In the genomic region with DNA sequence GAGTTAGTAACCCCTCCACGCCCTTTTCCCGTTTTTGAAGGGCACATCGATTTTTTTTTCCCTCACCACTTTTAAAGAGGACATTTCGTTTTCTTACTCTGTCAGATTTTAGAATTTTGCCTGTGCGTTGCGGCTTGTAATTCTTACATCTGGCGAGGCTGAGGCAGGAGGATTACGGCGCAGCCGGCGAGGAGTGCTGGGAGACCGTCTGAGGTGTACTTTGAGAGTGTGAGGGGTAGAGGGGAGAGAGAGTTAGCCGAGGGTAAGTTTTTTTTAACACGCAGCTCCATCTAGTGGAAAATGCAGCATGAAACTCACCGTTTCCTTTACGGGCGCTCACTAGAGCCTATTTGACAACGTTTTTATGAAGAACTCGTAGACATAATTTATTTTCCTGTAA, we compare ENCODE assay signal across 8 mouse cellular contexts. TPM values are rescaled to one million over a fixed set of nuclear protein-coding genes. Genes with fewer than 3 reads are reported as not detected.
DNase-seq lines count a peak whose midpoint lies in the region; ATAC-seq and TF ChIP-seq lines count a peak whose summit lies in the region.

No protein-coding gene starts in this region.

- peak overlapping the region; percentile 78 to 96 for H3K4me3 ChIP-seq in ES-E14 (ENCODE audit: insufficient read depth in 1 of 2, low read depth in 1 of 2, low read length in 2 of 2, poor library complexity in 1 of 2, severe bottlenecking in 1 of 2)
- H3K4me3 ChIP-seq in forebrain, embryonic 13.5 days, result peak overlapping the region; percentile 57
- peak overlapping the region; percentile 50 for H3K4me3 ChIP-seq in neural tube, embryonic 14.5 days (ENCODE audit: low read depth, low read length)

- 7% methylated on average over 19 of the region's 19 CpGs for WGBS in forebrain, embryonic 13.5 days
- WGBS in neural tube, embryonic 14.5 days, result 4% methylated on average over 19 of the region's 19 CpGs

- peak; percentile 72; the same call in 1 of the 2 replicates for ATAC-seq in cerebellum, adult (ENCODE audit: insufficient number of reproducible peaks, low FRiP score, low TSS enrichment)
- peak; percentile 75 for ATAC-seq in forebrain, embryonic 13.5 days
- ATAC-seq in neural tube, embryonic 14.5 days (ENCODE audit: low read depth), result peak; percentile 65; the same call in 1 of the 2 replicates

- peak overlapping the region; percentile 69 for H3K4me2 ChIP-seq in forebrain, embryonic 13.5 days
- peak overlapping the region; percentile 63 for H3K4me2 ChIP-seq in neural tube, embryonic 14.5 days (ENCODE audit: low read depth, low read length)

- H3K27ac ChIP-seq in ES-E14 (ENCODE audit: insufficient read depth, low read depth, low read length, poor library complexity, severe bottlenecking), result no peak overlapping the region; the same call in 1 of the 2 replicates
- H3K27ac ChIP-seq in forebrain, embryonic 13.5 days, result peak overlapping the region; percentile 97
- peak overlapping the region; percentile 90 for H3K27ac ChIP-seq in neural tube, embryonic 14.5 days (ENCODE audit: low read depth, low read length)

- no peaks in the 10 kb centered on the region for H3K36me3 ChIP-seq in ES-E14 (ENCODE audit: control insufficient read depth, insufficient read depth, low read length, poor library complexity, severe bottlenecking)
- peaks cover 22% of the 10 kb centered on the region for H3K36me3 ChIP-seq in forebrain, embryonic 13.5 days (ENCODE audit: poor library complexity, severe bottlenecking)
- peaks cover 17% of the 10 kb centered on the region; the same call in 1 of the 2 replicates for H3K36me3 ChIP-seq in neural tube, embryonic 14.5 days (ENCODE audit: control insufficient read depth, insufficient read depth, low read length)

- H3K9ac ChIP-seq in ES-E14 (ENCODE audit: insufficient read depth, low read depth, low read length, poor library complexity, severe bottlenecking), result peak overlapping the region; percentile 86
- H3K9ac ChIP-seq in forebrain, embryonic 13.5 days, result peak overlapping the region; percentile 76
- peak overlapping the region; percentile 68 for H3K9ac ChIP-seq in neural tube, embryonic 14.5 days (replicated peaks; ENCODE audit: low read depth, low read length)

- in situ Hi-C loops in ES-E14 (cut with MboI; ENCODE audit: low sequenced_read_pairs in 2 of 2, unreplicated experiment in 2 of 2), result no loop called here

- DNase-seq in ES-E14 (ENCODE audit: low read depth, low spot score), result no peak
- peak; percentile 66 to 68 for DNase-seq in heart, postnatal 14 days
- DNase-seq in kidney, postnatal 4 days, result peak; percentile 71 to 81
- DNase-seq in lung, adult 18-20 months, result peak; percentile 68 to 73
- DNase-seq in telencephalon, adult 2 months (ENCODE audit: low read depth, low spot score), result peak; percentile 78

- peaks cover 0 to 2% of the 10 kb centered on the region in 2 experiments; a peak in 1 of 4 replicates for H3K4me1 ChIP-seq in ES-E14 (ENCODE audit: control insufficient read depth in 2 of 2, insufficient read depth in 2 of 2, low read length in 2 of 2, poor library complexity in 1 of 2)
- H3K4me1 ChIP-seq in forebrain, embryonic 13.5 days, result no peaks in the 10 kb centered on the region
- H3K4me1 ChIP-seq in neural tube, embryonic 14.5 days (ENCODE audit: control insufficient read depth, insufficient read depth, low read length), result peaks cover 4% of the 10 kb centered on the region; the same call in 1 of the 2 replicates

- no peaks in the 10 kb centered on the region for H3K27me3 ChIP-seq in forebrain, embryonic 13.5 days
- no peaks in the 10 kb centered on the region for H3K27me3 ChIP-seq in neural tube, embryonic 14.5 days (ENCODE audit: control insufficient read depth, insufficient read depth, low read length)

- intact Hi-C loops in heart, postnatal 14 days (cut with DNase I), result loop anchor here (2.0 to 5.0 kb wide), 4 partner anchors 35 to 127 kb away; partner anchors contain the start of gene B230219D22Rik

- H3K9me3 ChIP-seq in ES-E14 (ENCODE audit: control insufficient read depth, insufficient read depth, low read depth, low read length), result no peaks in the 10 kb centered on the region
- H3K9me3 ChIP-seq in forebrain, embryonic 13.5 days (replicated peaks), result no peaks in the 10 kb centered on the region
- no peaks in the 10 kb centered on the region for H3K9me3 ChIP-seq in neural tube, embryonic 14.5 days (ENCODE audit: control insufficient read depth, low read length)

TF ChIP-seq in ES-E14, 5 proteins besides CTCF, POLR2A, EP300 and RAD21:
- TF ChIP-seq ZNF384 (IDR thresholded peaks at IDR 0.05; ENCODE audit: low read depth, low read length) (peak; percentile 91), ZC3H11A (IDR thresholded peaks at IDR 0.05; ENCODE audit: borderline replicate concordance, low read depth, low read length) (0 out of 2 replicates have a peak, but pooled peaks have one; percentile 24), HCFC1 (IDR thresholded peaks at IDR 0.05; ENCODE audit: borderline replicate concordance, insufficient read depth, low read length) (0 out of 2 replicates have a peak, but pooled peaks have one; percentile 63), MAFK (IDR thresholded peaks at IDR 0.05; ENCODE audit: insufficient read depth, low read depth, low read length) (no peak), CHD2 (IDR thresholded peaks at IDR 0.05; ENCODE audit: low read depth, low read length) (no peak)

RNA-seq across cellular contexts. Expression of gene Pcbd2, which starts 0.7 kb away (rescaled TPM):
- 9.2 and 10.8 TPM in 2 replicates for total RNA-seq in ES-E14 (2012; rRNA removed)
- 24.5 and 25.9 TPM in 2 replicates for polyA plus RNA-seq in forebrain, embryonic 13.5 days (2015; fragmentation: Nextera tagmentation; extraction: Ambion mirVana)
- total RNA-seq in heart, postnatal 14 days (2021), result 10 to 100 TPM; 36.3 to 37.4 TPM
- polyA plus RNA-seq in neural tube, embryonic 14.5 days (2014; fragmentation: Nextera tagmentation; extraction: Ambion mirVana), result 19.6 and 23.9 TPM in 2 replicates

RNA-seq across cellular contexts. Expression of gene Txndc15, which starts 13.4 kb away (rescaled TPM):
- 56.9 and 61.5 TPM in 2 replicates for total RNA-seq in ES-E14 (2012; rRNA removed)
- polyA plus RNA-seq in forebrain, embryonic 13.5 days (2015; fragmentation: Nextera tagmentation; extraction: Ambion mirVana), result 98.2 and 108 TPM in 2 replicates
- 10 to 100 TPM; 36.2 to 37.3 TPM for total RNA-seq in heart, postnatal 14 days (2021)
- 150 and 156 TPM in 2 replicates for polyA plus RNA-seq in neural tube, embryonic 14.5 days (2014; fragmentation: Nextera tagmentation; extraction: Ambion mirVana)

RNA-seq across cellular contexts. Expression of gene B230219D22Rik, which starts 34.9 kb away (rescaled TPM):
- 32.1 and 40.0 TPM in 2 replicates for total RNA-seq in ES-E14 (2012; rRNA removed)
- 58.4 and 60.6 TPM in 2 replicates for polyA plus RNA-seq in forebrain, embryonic 13.5 days (2015; fragmentation: Nextera tagmentation; extraction: Ambion mirVana)
- total RNA-seq in heart, postnatal 14 days (2021), result 10 to 100 TPM; 49.7 to 52.5 TPM
- 97.6 and 107 TPM in 2 replicates for polyA plus RNA-seq in neural tube, embryonic 14.5 days (2014; fragmentation: Nextera tagmentation; extraction: Ambion mirVana)

RNA-seq across cellular contexts. Expression of gene Catsper3, which starts 56.5 kb away (rescaled TPM):
- not detected in 2 replicates for total RNA-seq in ES-E14 (2012; rRNA removed)
- polyA plus RNA-seq in forebrain, embryonic 13.5 days (2015; fragmentation: Nextera tagmentation; extraction: Ambion mirVana), result 0.17 TPM in 1 of 2 replicates, not detected in the other
- under 1 TPM in 1 of 2 experiments, not detected in 1; 0.22 TPM for total RNA-seq in heart, postnatal 14 days (2021)
- polyA plus RNA-seq in neural tube, embryonic 14.5 days (2014; fragmentation: Nextera tagmentation; extraction: Ambion mirVana), result not detected in 2 replicates
